Mouse (Mus musculus) splenic B cell, adult 2 months (primary cell): Measurements from ENCODE around the gene Slc27a1.
A peak's percentile ranks its signal among the peaks of the same experiment; 100 is the strongest.

ENCODE experiments used
- DNase-seq: peaks from one replicate; pipeline ENCODE4 v3.0.0-alpha.2; 2011; ENCODE audit warnings: low read depth, low spot score
- H3K27me3 ChIP-seq: 2 replicates; pipeline ENCODE4 v1.6.1; 2012; ENCODE audit warnings: mild to moderate bottlenecking, low read length, moderate library complexity, mixed read lengths; ENCODE audit not compliant: control insufficient read depth, poor library complexity, insufficient read depth, severe bottlenecking
- H3K36me3 ChIP-seq: 2 replicates; pipeline ENCODE4 v1.6.1; 2012; ENCODE audit warnings: mild to moderate bottlenecking, low read length, moderate library complexity, mixed read lengths; ENCODE audit not compliant: control insufficient read depth, poor library complexity, insufficient read depth, severe bottlenecking

Gene Slc27a1

DNA sequence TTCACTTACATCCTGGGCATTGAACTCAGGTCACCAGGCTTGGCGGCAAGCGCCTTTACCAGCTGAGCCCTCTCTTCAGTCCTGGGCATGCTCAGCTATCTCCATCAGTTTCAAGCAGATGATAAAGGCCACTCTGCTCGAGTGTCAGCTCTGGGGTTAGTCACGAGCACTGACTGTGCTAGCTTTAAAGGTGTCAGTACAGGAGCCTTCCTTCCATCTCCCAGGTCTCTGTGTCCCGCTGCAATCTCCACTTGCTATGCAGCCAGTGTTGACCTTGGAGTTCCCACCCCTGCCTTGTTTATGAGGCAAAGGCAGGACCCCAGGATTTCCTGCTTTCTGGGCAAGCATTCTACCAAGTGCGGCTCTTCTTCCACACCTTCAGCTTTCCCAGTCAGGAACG is 1.1 kb upstream of the Slc27a1 start:
- Histone ChIP-seq H3K36me3 (no peaks in the 10 kb centered on the region), H3K27me3 (no peaks in the 10 kb centered on the region)
- DNase-seq, result no peak

DNA sequence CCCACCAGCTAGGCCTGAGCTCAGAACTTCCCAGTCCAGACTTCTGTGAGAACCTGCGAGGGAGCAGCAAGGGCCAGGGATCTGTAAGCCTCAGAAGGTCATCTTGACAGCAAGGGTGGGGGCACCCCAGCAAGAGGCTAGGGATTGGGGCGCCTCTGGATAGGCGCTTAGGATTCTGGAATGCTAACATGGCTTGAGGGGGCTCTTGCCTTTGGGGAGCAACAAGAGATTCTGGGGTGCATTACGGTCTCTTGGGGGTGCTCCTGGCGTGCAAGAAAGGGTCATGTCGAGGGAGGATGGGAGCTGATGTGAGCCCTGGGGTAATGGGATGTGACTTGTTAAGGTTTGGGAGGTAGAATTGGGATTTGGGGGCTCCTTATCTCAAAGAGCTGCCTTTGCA is 259 bp downstream of the Slc27a1 start:
- Histone ChIP-seq H3K27me3 (no peaks in the 10 kb centered on the region), H3K36me3 (no peaks in the 10 kb centered on the region)
- no peak for DNase-seq

DNA sequence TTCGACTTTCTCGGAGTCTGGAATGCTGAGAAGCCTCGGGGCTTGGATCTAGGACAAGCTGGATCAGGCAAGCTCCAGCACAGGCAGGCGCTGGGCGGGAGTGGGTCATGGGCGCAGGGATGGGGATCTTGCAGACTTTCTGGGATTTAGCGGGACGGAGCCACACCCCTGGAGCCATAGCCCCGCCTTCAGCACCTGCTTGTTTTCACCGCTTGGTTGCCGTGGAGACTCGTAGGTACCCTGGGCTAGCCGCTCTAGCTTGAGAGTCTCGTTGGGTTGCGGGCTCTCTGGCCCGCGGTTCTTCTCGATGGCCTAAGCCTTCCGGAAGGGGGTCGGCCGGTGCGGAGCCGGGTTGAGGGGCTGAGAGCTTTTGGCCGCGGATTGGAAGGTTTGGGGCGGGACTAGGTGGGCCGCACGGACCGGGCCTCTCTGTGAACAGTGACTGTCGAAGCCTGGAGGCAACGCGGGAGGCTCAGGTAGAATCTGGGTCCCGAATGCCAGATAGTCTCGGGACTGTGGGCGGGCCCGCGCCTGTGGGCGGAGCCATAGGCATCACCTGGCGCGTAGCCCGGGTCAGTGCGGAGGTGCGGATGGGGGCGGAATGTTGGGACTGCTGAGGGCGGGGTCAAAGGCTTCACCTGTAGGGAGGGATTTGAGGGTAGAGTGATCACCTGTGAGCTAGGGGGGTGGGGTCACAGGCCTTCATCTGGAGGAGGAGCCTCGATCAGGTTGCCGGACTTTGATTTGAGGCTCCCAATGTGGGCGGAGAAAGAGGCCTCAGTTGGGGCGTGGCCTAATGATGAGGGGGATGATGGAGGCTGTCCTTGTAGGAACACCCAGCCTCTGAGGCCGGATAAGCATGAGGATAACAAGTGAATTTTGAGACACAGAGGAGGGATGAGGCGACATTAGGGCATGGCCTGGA is 946 bp downstream of the Slc27a1 start:
- Histone ChIP-seq H3K27me3 (no peaks in the 10 kb centered on the region), H3K36me3 (no peaks in the 10 kb centered on the region)
- DNase-seq, result peak; percentile 89

DNA sequence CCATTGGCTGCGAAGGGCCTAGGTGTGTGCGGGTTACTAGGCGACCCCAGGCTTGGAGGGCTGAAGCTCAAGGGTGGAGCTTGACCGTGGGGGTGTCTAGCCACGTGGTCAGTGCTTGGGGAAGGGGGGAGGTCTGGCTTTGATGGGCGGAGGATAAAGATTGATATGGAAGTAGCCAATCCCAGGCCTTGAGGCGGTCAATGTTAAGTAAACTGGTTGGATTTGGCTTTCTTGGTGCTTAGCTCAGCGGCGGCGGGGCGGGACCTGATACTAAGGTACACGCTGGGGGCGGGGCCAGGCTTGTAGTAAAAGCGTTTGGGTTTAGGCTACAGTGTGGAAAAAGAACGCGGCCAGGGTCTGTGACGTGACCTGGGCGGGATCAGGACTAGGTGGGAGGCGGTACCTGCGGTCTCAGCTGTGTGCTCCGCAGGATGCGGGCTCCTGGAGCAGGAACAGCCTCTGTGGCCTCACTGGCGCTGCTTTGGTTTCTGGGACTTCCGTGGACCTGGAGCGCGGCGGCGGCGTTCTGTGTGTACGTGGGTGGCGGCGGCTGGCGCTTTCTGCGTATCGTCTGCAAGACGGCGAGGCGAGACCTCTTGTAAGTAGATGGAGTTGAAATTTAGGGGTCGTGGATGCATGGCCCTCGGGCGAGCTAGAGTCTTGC is 1.7 kb downstream of the Slc27a1 start:
- Histone ChIP-seq H3K27me3 (no peaks in the 10 kb centered on the region), H3K36me3 (no peaks in the 10 kb centered on the region)
- DNase-seq, result peak; percentile 91

DNA sequence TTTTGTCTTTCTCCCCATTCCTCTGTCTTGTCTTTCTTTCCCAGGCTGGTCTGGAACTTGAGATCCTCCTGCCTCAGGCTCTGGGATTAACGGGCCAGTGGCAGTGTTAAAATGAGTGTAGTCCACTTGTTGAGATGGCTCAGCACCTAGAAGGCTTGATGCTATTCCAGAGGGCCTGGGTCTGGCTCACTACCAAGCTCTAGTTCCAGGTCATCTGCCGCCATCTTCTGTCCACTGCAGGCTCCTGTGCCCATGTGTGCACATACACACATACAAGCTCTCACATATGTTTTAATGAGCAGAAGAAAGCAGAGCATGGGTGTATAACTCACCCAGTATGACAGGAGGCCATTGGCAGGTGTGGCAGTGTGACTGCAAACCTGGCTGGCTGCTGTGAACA is 3.4 kb downstream of the Slc27a1 start:
- no peaks in the 10 kb centered on the region for H3K27me3 ChIP-seq
- DNase-seq, result no peak
- no peaks in the 10 kb centered on the region for H3K36me3 ChIP-seq

DNA sequence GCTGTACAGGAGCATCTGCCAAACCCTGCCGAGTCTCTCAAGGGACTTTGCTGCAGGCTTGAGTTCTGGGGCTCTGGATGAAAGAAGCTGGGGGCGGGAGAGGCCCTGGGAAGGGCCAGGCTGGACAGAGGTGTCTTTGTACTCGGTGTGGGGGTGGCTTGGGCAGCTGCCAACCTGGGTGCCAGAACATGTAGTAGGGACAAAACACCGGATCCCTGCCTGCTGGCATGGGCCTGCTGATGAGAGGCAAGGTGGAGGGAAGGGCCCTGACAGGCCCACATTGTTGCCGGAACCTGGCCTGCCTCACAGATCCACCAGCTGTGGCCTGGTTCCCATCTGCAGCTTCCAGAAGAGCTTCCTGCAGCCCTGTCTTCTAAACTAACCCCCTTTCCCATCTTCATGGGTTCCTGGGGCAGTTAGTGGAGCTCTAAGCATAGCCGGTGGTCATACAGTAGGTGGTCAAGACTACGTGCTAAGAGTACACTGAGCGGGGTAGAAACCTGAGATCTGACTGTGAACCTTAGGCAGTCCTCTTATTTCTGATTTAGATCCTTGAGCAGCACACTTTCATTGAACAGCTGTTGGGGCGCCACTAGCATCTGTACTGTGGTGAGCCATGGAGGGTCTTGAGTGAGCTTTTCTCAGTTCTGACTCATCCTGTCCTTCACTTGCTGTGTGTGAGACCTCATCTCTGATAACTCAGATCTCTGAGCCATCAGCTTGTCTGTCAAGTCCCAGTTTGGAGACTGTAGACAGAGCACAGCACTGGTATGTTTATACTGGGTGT is 4.4 kb downstream of the Slc27a1 start:
- DNase-seq, result no peak
- Histone ChIP-seq H3K36me3 (no peaks in the 10 kb centered on the region), H3K27me3 (no peaks in the 10 kb centered on the region)

DNA sequence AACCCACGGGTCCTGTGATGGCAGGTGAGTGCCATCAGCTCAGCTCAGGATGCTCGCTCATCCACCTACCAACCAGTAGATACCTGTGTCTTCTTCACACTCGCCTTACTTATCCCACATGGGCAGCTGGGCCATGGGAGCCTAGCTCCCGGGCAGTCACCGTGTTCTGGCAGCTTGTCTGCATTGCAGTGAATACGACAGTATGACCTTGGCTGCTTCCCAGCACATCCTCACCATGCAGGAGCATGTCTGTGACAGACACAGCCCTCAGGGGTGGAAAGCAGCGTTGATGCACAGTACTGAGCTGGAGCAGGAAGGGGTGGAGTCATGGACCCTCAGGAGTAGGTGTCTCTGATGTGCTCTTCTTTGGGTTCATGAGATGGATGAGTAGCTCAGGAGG is 5.7 kb downstream of the Slc27a1 start:
- no peaks in the 10 kb centered on the region for H3K27me3 ChIP-seq
- DNase-seq, result no peak
- H3K36me3 ChIP-seq, result no peaks in the 10 kb centered on the region

DNA sequence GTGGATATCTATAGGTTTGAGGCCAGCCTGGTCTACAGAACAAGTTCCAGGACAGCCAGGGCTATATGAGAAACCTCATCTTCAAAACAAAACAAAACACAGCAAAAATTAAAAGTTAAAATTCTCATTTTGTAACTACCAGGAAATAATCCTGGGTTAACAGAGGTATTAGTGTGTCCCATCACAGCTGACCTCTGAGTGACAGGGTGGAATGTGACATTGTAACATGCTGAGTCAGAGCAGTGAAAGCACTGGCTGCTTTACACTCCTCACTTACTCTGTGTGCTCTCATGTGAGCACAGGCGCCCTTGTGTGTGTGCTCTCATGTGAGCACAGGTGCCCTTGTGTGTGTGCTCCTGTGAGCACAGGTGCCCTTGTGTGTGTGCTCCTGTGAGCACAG is 6.3 kb downstream of the Slc27a1 start:
- H3K27me3 ChIP-seq, result no peaks in the 10 kb centered on the region
- no peaks in the 10 kb centered on the region for H3K36me3 ChIP-seq
- no peak for DNase-seq

DNA sequence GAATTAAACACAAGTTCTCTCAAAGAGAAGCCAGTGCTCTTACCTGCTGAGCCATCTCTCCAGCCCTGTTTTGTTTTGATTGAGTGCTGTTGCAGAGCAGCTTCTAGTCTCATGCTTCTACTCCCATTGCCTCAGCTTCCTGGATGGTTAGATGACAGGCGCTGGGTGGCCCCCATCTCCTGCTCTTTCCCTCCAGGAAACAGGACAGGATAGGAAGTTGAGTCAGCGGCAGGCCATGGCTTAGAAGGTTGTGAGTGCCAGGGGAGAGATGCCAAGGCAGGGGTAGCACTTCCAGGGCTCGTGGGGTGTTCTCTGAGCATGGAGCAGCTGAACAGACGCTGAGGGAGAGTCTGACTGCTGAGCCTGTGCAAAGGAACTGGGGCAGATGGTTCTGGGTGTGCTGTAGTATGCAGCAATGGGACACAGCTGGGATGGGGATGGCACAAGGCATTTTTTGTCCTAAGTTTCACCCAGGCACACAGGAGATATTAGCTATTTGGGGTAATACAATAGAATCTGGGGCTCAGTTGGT is 9.2 kb downstream of the Slc27a1 start:
- no peak for DNase-seq
- H3K27me3 ChIP-seq, result no peaks in the 10 kb centered on the region
- H3K36me3 ChIP-seq, result no peaks in the 10 kb centered on the region

DNA sequence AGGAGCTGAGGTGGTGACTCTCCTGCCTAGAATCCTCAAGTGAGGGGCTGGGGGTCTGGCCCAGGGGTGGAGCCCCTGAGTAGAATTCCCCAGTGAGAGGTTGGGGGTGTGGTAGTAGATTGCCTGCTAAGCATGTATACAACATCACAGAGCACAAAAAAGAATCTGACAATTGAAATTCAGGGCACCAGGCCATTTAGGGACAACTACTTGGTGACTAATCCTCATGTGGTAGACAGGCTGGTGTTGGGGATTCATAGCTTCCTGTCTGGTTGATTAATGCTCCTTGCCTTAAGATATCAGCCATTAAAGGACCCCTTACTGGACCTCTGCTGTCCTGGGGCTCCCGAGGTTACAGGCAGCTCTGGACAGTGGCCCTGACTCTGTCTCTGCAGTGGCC is 10.3 kb downstream of the Slc27a1 start:
- no peaks in the 10 kb centered on the region for H3K36me3 ChIP-seq
- no peaks in the 10 kb centered on the region for H3K27me3 ChIP-seq
- DNase-seq, result no peak

DNA sequence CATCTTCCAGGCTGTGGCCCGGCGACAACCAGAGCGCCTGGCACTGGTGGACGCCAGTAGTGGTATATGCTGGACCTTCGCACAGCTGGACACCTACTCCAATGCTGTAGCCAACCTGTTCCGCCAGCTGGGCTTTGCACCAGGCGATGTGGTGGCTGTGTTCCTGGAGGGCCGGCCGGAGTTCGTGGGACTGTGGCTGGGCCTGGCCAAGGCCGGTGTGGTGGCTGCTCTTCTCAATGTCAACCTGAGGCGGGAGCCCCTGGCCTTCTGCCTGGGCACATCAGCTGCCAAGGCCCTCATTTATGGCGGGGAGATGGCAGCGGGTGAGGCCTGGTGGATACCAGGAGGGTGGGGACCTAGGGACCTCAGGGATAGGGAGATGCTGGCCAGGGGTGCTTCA is 10.8 kb downstream of the Slc27a1 start:
- no peaks in the 10 kb centered on the region for H3K27me3 ChIP-seq
- DNase-seq, result no peak

DNA sequence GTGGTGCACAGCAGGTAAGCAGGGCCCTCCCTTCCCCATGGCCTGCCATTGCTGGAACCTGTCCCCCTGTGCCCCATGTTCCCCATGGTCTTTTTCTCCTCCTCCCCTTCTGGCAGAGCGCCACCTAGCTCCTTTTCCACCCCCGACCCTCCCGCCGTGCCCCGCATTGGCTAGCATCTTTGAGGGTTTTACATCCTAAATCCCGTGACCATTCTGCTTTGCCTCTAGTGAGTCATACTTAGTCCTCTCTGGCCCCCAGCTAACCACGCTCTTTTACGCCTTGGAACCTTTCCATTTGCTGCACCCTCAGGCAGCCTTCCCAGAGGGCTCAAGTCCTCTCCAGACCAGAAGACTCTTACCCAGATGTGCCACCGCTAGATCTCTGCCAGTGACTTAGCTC is 11.5 kb downstream of the Slc27a1 start:
- Histone ChIP-seq H3K27me3 (no peaks in the 10 kb centered on the region), H3K36me3 (no peaks in the 10 kb centered on the region)
- DNase-seq, result no peak

More for the DNA sequence above, 10.8 kb downstream of the Slc27a1 start:
- no peaks in the 10 kb centered on the region for H3K36me3 ChIP-seq

DNA sequence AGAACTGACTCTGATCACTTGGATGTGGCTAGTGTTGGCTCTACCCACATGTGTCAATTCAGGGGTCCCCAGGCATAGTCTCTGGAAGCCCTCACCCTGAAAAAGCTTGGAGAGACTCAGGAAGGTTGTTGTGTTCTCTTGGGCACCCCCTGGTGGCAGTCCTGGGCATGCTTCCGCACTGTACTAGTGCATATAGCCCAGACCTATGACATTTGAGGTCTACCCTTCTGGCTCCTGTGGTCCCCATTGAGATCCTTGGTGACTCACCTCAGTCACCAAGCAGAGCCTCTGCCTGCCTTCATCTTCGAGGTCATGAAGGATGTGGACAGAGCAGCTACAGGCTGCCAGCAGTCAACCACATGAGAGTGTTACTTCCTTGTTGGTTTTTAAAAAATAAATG is 18.2 kb downstream of the Slc27a1 start:
- Histone ChIP-seq H3K36me3 (no peaks in the 10 kb centered on the region), H3K27me3 (no peaks in the 10 kb centered on the region)
- DNase-seq, result peak; percentile 52

DNA sequence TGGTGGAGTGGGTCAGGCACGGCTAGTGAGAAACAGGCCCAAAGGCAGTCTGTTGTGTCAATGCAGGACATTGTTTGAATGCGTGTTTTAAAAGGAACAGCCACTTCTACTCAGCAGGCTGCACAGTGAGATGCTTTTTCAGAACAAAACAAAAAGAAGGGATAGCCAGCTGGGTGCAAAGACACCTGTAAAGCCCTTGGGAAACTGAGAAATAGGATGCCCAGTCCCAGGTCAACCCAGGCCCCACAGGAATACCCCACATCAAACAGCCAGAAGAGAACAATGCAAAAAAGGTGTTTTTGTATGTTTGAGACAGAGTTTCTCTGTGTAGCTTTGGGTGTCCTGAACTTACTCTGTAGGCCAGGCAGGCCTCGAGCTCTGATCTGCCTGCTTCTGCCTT is 20.1 kb downstream of the Slc27a1 start:
- H3K27me3 ChIP-seq, result no peaks in the 10 kb centered on the region
- no peaks in the 10 kb centered on the region for H3K36me3 ChIP-seq
- DNase-seq, result no peak

DNA sequence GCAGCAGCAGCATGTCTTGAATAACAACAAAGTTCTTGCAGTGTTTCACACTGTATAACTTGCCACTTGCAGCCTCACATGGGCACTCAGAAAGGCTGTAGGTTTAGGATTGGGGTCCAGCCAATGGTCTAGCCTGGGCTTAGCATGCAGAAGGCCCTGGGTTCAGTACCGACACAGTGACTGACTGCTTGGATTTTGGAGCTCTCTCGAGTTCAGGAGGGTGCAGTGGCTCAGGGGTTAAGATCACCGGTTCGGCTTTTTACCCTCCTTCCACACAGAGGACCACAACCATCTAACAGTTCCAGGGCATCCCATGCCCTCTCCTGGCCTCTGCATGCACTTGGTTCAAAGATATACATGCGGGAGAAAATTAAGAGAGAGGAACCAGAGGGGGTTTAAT is 22.3 kb downstream of the Slc27a1 start:
- H3K27me3 ChIP-seq, result no peaks in the 10 kb centered on the region
- no peak for DNase-seq
- no peaks in the 10 kb centered on the region for H3K36me3 ChIP-seq
